Mouse (Mus musculus) adrenal gland, adult 8-10 months (tissue): ENCODE measurements around the gene Cntnap1. TPM values are rescaled to one million over a fixed set of nuclear protein-coding genes. Genes with fewer than 3 reads are reported as not detected.
"Not testable (repeated sequence)": the region's sequence is repeated elsewhere in the genome, so short reads cannot be mapped to it uniquely, and the experiment has no call there.

ENCODE experiments used
- DNase-seq: peaks from one replicate; pipeline ENCODE4 v3.0.0; 2022
- total RNA-seq, 4 experiments: library from RNA; stranded (reverse); gene quantifications; 2 replicates each; pipeline ENCODE4 v1.2.4; 2022

The Cntnap1 gene
- total RNA-seq, 4 experiments from 2014 or later = 5.7 to 7.4 (median 6.4) TPM

DNA sequence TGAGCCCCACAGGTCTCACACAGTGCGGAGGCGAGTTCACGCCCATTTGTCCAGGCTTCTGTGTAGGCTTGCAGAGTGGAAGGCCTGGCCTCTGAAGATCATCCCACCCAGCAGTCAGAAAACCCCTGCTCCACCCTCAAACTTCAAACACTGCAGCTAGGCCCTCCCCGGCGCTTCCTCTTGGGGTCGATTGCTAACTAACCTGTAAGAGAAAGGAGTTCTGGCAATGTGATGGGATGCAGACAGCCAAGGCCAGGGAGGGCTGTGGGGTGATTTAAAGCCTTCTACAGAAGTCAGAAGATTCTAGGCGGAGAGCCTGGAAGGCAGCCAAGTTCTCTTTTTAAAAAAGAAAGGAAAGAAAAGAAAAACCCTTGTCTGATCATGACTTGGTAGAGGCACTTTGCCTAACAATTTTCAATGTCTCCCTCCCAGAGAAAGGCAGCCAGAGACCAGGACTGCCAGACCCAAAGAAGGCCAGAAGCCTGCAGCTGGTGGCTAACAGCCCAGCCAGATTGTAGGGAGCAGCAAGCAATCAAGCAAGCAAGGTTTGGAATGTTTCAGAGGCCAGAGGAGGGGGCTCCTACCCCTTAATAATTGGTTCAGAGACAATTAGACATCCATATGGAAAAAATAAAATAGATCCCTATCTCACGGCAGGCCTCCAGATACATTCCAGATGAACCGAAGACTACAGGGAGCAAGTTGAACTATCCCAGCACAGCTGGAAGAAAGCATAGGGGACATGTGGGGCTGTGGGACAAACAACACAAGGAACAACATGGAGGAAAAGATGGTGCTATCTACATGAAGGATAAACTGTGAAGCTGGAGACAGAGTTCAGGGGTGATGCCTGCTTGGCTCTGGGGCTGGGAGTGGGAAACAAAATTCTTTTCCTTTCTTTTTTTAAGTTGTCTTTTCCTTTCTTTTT, 20.9 kb upstream of the Cntnap1 start:
- no peak for DNase-seq

DNA sequence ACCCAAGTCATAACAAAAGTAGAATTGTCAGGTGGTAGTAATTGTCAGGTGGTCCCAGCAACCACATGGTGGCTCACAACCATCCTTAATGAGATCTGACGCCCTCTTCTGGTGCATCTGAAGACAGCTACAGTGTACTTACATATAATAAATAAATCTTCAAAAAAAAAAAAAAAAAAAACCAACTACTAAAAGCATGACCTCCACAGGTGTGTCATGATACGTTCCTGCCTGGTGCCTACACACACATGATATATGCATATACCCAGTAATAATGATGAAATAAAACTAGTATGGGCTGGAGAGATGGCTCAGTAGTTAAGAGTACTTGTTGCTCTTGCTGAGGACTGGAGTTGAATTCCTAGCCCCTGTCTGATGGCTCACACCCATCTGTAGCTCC, 19.3 kb upstream of the Cntnap1 start:
- DNase-seq = no peak

DNA sequence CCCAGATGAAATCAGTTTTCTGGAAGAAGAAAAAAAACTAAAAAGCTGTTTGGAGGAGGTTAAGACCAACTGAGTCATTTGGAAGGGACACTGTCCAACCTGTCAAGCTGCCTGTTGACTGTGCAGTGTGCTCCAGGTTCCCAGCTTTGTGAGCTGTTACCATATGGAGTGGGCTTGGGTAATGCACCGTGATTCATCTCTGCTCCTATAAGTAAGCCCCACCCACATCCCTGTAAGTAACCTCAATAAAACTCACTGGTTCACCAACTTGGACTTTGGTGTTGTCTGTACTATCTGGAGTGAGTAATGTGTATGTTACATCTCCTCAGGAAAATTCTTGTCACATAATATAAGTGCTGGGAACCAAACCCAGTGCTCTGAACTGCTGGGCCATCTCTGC, 17.5 kb upstream of the Cntnap1 start:
- DNase-seq = no peak

DNA sequence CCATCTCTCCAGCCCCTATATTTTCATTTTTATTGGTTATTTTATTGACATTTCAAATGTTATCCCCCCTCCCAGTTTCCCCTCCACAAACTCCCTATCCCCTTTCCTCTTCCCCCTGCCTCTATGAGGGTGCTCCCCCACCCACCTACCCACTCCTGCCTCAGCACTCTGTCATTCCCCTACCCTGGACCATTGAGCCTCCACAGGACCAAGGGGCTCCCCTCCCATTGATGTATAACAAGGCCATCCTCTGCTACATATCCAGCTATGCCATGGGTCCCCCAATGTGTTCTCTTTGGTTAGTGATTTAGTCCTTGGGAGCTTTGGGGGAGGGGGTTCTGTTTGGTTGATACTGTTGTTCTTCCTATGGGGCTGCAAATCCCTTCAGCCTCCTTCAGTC, 15.7 kb upstream of the Cntnap1 start:
- DNase-seq = no peak

DNA sequence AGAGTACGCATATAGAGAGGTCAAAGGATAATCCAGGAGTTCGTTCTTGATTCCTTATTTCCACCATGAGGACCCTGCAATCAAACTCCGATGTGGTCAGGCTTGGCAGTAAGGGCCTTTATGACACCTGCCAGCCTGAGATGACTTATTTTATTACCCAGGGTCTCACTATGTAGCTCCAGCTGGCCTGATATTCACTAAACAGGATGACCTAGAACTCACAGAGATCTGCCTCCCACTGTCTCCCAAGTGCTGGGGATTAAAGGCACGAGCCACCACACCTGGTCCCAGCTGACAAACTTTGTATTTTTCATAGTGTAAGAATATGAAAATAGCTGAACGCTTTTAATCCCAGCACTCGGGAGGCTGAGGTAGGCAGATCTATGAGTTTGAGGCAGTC, 15.2 kb upstream of the Cntnap1 start:
- DNase-seq = no peak

DNA sequence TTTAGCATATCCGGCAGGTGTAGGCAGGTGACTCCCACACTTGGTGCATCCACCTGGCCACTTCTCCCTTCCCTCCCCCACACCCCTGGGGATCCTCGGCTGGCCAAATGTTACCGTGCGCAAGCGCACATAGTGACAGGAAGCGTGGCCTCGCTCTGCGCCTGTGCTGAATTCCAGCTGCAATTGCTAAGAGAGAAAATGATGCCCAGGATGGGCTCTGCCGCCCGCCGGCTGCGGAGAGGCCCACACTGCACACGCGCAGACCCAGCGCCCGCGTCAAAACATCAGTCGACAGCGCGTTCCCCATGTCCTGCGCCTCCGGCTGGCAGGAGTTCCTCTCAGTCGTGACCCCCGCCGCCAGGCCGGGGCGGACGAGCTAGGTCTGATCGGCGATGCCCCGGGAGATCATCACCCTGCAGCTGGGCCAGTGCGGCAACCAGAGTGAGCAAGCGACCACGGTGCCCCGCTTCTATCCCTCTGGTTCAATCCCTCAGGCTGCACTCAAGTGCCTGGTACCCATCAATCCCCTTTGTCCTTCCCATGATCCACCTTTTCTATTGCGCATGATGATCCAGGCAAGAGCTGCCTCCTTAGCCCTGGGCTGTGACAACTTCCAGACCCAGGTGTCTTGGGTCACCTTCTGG, 14.5 kb upstream of the Cntnap1 start, which contains the start of gene Tubg2:
Gene Tubg2 (plus strand): TSS at position 180 of the 644 bp plus-strand sequence.
- DNase-seq = peak; percentile 47

DNA sequence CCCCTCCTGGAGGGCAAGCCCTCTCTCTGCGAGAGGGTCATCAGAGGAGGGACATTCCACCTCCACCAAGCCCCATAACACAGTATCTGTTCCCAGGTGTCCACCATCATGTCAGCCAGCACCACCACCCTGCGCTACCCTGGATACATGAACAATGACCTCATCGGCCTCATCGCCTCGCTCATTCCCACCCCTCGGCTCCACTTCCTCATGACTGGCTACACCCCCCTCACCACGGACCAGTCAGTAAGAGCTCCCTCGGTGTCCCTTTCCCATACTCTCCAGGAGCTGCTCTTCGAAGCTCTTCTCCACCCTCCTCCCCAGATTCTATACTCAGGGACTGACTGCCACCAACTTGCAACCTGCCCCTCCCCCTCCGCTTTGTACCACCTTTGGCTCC, 10.2 kb upstream of the Cntnap1 start:
- not testable (repeated sequence) for DNase-seq

DNA sequence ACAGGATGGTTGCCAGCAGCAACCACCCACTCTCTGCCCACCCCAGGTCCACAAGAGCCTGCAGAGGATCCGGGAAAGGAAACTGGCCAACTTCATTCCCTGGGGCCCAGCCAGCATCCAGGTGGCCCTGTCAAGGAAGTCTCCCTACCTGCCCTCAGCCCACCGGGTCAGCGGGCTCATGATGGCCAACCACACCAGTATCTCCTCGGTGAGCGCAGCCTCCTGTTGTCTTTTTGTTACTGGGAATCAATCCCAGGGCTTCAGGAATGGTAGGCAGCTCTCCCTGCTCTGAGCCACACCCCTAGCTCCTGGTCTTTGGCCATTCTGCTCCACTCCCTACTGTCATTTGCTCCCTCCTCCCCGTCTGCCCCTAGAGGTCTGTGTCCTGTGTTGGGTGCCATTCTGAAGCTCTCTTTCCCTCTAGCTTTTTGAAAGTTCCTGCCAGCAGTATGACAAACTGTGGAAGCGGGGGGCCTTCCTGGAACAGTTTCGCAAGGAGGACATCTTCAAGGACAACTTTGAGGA, 9.3 kb upstream of the Cntnap1 start:
- DNase-seq = not testable (repeated sequence)

DNA sequence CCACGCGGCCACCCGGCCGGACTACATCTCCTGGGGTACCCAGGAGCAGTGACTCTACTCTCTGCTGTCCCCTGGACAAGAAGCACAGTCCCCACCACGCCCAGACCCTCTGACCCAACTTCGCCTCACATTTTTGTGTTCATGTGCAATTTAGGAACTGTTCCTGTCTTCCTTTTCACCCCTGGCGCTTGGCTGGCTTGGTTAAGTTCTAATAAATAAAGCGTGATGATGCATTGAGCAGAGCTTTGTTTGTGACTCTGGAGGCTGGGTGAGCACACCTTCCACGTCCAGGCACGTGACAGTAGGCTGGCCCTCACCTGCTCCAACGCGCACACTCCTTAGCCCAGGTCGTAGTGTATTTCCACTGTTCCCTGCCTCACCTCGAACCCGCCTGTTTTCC, 8.8 kb upstream of the Cntnap1 start:
- no peak for DNase-seq

DNA sequence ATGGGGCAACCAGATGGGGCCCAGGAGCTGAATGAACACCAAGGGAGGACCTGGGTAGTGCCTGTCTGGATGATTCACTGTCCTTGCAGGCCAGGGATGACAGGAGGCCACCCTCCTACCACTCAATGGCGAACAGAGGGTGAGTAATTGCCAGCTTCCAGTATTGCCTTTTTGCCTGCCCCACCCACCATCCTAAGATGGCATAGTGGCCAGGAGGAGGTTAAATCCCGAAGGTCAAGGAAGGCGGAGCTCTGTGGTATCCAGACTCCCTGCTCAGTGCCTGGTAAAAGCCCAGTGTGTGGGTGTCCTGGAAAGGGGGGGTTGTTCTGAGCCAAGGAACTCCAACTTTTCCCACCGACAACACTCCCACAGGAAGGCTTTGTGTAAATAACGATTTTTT, 8.0 kb upstream of the Cntnap1 start:
- no peak for DNase-seq

DNA sequence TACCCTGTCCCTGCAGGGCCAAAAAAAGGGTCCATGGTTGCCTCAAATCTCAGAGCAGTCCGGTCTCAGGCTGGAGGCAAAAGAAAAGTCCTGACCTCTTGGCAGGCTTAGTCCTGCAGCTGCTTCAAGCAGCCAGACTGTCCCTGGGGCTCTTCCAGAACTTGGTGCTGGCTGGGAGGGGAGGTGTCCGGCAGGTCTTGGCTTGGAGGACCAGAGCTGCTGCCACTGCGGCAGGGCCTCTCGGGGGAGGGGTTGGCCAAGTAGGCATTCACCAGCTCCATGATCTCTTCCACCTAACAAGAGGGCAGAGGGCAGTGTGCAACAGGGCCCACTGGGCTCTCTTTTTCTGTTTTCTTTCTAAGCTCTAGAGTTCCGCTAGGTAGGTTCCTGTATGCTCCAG, 7.6 kb upstream of the Cntnap1 start:
- DNase-seq = no peak

DNA sequence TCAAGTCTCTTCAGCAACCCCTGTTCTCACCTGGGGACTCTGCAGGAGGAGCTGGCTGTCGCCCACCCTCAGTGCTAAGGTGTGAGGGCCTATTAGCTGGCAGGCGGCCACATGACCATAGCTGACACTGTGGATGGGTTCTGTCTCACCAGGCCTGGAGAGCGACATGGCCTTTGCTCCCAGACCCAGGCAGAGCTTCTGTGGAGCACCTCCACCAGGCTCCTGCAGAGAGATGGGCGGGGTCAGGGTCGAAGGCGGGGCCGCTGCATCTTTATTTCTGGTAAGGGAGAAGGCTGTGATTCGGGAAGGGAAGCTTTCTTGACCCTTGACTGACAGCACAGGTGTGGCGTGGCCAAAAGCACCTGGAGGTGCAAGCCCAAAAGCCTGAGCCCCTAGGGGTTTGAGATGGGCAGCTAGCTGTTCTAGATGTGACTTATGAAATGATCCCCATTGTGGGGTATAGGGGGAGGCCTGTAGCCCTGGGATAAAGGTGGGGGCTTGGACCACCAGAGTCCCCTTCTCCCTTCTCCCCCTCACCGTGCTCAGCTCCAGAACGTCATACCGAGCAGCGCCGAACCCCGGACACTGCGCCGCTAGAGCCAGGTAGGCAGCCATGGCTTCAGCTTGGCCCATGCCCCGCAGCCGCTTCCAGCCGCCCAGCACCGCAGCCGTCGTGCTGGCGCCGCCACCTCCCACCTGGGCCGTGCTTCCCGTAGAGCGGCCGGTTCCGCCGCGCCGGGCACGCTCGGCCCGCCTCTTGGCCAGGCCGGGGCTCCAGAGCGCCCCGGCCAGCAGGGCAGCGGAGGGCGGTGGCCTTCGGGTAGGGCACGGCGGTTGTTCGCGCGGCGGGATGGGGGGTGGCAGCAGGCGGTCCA, 6.6 kb upstream of the Cntnap1 start:
- no peak for DNase-seq

DNA sequence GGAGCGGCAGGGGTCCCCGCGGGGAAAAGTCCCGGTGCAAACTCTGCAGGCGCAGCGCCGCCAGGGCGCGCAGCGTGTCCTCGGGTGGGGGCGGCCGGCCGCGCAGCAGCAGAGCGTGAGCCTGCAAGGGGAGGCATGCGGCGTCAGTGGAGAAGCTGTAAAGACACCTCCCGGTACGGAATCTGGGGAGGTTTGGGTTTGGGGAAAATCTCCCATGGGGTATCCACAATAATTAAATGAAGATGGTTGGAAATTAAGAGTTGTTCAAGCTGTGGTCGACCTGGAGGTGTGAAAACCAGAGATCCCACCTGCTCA, 6.0 kb upstream of the Cntnap1 start:
- DNase-seq = no peak

DNA sequence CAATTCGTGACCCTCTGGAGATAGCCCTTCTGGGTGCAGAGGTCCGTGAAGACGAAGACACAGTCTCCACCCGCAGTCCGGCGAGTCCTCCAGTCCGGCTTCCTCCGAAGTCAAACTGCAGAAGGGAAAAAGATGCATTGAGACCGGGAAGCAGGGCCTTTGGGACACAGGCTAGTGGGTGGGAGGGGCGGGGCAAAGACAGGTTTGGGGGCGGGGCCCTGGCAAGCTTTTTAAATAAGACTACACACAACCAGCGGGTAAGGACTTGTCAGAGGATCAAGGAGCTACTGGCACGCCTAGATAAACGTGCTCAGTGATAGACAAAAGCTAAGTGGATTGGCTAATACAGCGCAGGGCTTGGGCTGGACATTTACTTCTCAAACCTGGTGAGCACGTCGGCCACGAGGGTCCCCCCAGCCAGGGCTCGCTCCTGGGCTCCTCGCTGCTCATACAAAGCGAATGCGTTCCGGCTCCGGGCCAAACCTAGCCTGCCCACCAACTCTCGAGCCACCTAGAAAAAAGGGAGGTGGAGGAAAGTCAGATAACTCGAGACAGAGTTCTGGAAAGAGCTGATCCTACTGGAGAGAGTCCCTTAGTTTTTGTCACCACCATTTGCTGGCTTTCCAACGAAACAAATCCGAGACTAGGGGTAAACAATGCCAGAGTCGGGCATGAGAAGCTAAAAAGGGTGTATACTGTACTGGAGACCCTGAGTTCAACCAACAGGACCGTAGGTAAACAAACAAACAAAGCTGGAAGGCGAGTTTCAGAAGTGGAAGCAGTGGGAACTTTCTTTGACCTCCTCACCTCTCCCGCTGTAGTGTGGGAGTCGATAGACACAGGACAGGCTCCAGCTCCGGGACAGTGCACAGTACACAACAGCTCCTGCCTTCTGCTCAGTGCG, 5.4 kb upstream of the Cntnap1 start:
- DNase-seq = no peak

DNA sequence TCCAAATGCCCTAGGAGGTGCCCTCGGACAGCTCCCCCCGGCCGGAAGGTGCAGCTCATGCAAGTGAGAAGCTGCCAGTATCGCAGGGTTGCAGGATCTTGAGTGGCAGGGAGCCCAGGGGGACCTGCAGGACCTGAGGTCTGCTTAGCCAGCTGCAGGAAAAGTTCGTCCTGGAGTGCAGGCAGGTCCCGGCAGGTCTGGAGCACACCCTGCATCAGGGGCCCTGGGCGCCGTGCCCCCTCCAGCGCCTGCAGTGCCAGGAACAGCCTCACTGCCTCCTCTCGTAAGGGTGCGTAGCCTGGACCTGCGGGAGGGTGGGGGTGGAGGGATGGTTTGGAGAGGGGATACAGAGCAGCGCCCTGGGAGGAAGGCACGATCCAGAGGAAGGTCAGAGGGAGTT, 4.0 kb upstream of the Cntnap1 start:
- DNase-seq = no peak

DNA sequence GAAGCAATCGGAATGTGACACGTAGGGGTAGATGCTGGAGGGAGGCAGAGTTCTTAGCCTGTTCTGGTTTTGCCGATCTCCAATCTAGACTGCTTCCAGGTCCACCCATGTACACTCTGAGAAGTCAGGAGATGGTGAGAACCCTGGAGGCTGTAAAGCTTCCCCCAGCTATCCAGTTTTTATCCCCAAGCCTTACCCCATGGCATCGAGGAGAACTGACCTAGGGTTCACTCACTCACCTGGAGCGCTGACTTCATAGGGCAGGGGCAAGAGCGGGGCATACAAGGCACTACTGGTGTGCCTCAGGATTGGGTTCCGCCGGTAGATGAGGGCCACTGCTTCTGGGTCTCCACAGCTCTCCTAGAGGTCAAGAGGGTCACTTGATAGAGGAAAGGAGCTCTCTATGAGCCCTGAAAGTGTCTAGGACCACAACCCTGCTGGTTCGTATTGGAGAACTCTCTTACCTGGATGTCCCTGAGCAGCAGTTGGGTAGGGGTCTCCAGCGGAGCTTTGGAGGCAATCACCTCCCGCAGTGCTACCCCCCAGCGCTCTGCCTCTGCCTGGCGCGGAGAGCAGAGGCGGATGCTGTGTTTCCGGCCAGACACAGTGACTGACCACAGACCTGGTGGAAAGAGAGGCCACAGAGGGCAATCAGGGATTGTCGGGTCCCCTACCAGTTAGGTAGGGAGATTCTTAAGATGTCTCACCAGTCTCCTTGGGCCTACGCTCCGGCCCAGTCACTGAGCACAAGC, 2.9 kb upstream of the Cntnap1 start:
- DNase-seq = no peak

DNA sequence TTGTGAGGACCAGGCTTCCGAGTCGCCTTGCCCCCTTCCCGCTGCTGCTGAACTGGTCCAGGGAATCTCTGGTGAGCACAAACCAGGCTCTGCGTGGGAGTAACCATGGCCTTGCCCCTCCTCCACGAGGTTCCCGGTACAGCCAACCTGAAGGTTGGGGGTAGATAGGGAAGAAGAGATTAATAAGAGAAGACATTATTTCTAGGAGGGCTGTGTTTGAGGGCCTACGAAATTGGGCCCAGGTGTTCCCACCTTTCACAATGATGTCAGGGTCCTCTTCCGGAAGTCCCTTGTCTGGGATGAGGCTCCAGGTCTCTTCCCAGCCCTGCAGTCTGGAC, 2.4 kb upstream of the Cntnap1 start:
- no peak for DNase-seq

DNA sequence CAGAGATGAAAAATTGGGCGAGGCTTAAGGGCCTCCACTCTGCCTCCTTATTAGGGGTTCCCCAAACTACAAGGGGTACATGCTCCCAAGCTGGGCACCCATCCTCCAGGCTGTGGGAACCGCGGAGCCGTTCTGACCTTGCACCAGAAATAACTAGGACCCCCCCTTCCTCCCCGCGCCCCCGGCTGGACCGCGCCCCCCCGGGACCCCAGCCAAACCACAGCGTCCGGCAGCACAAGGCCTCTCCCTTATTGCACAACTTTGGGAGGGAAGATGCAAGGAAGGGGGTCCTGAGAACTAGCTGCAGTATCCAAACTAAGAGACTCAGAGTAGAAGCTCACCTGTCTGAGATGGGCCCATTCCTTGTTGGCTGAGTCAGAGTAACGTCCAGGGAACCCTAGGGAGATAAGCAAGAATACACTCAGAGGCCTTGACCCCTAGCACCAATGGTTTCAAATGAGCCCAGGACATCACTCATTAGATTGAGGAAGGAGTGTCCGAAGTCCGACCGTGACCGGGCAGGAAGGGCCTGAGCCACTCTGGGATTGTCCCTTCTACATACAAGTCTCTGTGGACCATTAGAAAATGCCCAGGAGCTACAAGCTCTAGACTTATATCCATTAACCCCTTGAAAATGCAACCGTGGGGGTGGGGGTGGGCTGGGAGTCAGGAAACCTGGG, 1.9 kb upstream of the Cntnap1 start:
- no peak for DNase-seq

DNA sequence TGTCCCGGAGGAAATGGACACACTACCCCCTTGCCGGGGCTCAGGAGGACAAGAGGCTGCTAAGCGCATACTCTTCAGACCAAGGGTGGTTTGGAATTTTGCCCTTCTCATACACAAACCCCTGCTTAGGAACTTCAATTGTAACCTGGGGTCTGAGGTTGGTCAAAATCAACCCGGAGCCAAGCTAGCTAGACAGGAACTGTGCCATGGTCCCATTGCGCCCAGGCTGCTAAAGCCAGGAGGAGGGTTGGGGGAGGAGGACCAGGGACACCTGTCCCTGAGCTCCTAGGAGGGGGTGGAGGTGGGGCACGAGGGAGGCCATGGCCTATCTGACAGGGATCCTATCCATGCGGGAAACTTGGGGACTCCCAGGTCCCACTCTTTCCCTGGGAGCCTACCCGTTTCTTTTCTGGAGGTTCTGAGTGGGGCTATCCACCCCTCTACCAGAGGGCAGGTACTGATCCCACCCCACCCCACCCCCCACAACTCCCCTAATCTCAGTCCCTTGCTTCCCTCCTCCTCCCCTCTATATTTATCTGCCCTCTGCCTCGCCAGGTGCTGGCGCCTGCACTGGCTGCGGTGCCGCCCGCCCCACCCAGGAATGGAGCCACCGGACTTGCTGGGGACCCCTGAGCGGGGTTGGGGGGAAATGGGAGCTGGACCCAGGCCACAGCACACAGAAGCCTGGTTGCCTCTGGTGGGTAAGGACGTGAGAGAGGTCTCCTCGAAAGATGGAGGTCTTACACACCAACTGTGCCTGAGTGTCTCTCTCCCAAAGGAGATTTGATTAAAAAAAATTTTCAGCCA, 819 bp upstream of the Cntnap1 start:
- DNase-seq = no peak
